Mouse (Mus musculus): ENCODE results near the gene F2rl3.

The F2rl3 gene

DNA sequence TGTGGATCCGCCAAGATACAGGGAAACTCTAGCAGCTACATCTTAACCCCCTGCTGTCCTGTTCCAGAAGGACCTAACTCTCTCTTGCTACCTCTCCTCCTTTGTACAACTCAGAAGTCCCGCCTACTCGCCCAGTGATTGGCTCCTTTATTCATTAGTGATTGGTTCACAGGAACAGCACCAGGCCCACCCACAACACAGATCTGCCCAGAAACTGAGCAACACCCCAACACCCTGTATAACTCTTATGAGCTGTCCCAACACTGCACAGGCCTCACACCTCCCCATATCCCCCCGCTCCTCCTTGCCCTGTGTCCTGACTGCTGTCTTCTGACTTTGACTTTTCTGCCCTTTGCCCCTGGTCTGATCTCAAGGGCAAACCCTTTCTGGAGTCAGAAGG is 4.0 kb downstream of the F2rl3 start:
- no peak for DNase-seq (ENCODE audit: low read depth, low spot score)

GRCm38 (mm10) chr8:72766777-72767176 is 5.1 kb downstream of the F2rl3 start:
- no peak for DNase-seq (ENCODE audit: low read depth, low spot score)

DNA sequence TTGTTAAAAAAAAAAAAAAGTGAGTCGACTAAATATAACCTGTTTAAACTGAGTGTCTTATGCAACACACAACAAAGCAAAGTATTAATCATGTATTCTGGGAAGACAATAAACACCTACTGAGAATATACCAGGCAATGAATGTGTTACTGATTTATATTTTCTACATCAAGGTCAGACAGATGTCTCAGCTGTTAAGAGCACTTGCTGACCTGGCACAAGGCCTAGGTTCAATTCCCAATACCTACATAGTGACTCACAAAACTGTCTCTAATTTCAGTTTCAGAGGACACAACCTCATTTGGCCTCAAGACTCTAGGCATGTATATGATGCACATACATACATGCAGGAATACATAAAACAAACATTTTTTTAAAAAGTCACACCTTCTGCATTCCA is 16.1 kb downstream of the F2rl3 start:
- no peak for DNase-seq (ENCODE audit: low read depth, low spot score)

DNA sequence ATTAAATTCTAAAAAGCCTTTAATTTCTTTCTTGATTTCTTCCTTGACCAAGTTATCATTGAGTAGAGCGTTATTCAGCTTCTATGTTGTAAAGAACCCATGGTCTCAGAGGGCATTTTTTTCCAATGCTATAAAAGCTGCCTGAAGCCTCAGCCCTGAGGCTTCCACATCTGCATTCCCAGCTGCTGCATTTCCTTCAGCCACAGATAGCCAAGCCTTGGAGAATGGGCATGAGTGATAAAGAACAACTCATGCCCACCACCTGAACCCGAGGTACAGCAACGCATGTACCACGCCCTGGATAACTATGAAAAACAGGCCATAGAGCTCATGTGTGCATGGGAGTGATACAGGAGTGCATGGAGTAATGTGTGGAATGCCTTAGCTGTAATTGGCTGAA is 19.0 kb downstream of the F2rl3 start:
- no peak for DNase-seq (ENCODE audit: low read depth, low spot score)

DNA sequence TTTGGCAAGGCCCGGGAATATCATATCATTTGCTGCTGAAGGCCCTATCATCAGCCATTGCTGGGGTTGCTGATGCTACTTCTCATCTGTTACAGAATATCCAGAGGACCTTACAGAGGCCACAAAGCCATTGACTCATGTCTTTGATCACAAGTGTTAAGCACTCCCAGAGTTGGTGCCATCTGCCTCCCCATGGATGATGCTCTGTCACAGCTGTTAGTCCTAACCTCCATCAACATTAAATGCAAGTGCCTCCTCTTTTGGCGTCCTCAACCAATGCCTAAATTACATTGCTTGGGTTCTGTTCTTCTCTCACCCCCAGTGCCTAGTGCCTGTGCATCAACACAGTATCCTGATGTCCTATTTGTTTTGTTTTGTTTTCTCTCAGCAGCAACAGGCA is 39.9 kb downstream of the F2rl3 start:
- DNase-seq (ENCODE audit: low read depth, low spot score) = no peak

- no peak for DNase-seq (ENCODE audit: low read depth, low spot score)
Measured at GRCm38 (mm10) chr8:72812690-72813089, 51.0 kb downstream of the F2rl3 start.
